Mouse (Mus musculus) embryonic stem cell, embryonic (primary cell): ENCODE measurements at regions not wholly inside any gene's neighbourhood (a gene's known extent, or its start where the extent isn't known, plus 50 kb on each side); places are given as distances from the start of the nearest gene placed in this dataset.

ENCODE experiments used
- CTCF ChIA-PET, 4 experiments: fragments of 300-600 bp in 2 of 4; fragments of 350-600 bp in 2 of 4; sonication (Branson Sonifier 250); formaldehyde crosslinking; loops; one replicate each; lab custom pipeline; 2022; ENCODE audit warnings: inconsistent platforms in 2 of 4; lab: Charles Lee
- POLR2A ChIA-PET, 4 experiments: fragments of 300-600 bp in 2 of 4; fragments of 350-600 bp in 2 of 4; sonication (Branson Sonifier 250); formaldehyde crosslinking; loops; one replicate each; lab custom pipeline; 2022; ENCODE audit warnings: antibody characterized with exemption in 4 of 4, inconsistent platforms in 1 of 4; lab: Charles Lee

DNA sequence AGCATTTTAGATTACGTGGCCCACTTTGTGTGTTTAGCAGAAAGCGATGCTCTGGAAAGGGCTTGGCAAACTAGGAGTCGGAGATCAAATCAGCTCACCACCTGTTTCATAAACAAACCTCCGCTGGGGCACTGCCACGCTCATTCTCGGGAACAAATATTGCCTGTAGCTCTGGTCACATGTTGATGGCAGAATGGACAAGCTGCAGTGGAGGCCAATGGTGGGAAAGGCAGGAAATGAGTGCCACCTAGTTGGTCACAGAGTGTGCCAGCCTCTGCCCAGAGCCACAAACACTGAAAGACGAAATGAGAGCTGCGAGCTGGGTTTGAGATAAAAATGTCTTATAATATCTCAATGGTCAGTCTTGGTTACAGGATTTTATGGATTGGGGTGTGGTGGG is 259.2 kb upstream of the Csf3r start:
- ChIA-PET POLR2A (interaction anchor here in 1 of 4 experiments (0.8 kb wide), 1 partner anchor 715 kb away, joined by 3 read pairs; no protein-coding TSS in a partner anchor), CTCF (no interaction called here)

DNA sequence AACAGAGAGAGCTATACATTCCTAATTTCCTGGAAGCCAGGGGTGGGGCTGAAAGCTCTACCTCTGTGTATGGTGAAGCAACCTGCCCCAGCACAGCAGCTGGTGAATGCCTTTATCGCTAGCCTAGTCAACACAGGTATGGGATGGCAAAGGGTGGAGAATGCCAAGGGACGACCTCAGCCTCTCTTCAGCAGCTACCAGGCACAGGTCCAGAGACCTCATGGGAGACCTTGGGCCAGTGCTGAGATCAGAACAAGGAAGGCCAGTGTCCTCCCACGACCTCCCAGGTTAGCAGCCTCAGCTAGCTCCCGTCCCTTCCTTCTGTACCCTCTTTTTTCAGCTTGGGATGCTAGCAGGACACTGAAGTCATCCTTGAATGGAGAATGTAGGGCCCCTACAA is 247.2 kb upstream of the Csf3r start:
- ChIA-PET CTCF (interaction anchor here in 2 of 4 experiments (0.5 to 0.7 kb wide), 2 partner anchors 66 to 243 kb away, joined by 3 to 4 read pairs; no protein-coding TSS in a partner anchor), POLR2A (no interaction called here)

DNA sequence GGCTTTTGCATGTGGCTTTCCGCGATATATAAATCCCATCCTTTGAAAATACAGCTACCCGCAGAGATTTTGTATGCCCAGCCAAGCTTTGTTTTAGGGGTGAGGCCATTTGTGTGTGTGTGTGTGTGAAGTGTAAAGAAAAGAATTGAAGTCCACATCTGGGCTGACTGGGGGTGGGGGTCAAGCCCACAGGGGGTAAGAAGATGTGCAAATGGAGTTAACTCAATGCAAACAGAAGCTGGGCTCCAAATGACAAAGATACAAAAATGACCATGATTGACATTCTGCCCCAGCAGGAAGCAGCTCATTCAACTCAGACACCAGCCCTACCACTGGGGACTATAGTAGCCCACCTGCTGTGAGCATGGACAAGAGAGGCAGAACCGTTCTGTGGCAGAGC is 244.2 kb upstream of the Csf3r start:
- POLR2A ChIA-PET: no interaction called here
- CTCF ChIA-PET: interaction anchor here in 2 of 4 experiments (0.9 to 1.1 kb wide), 2 partner anchors 36 to 110 kb away, joined by 3 to 5 read pairs; no protein-coding TSS in a partner anchor

DNA sequence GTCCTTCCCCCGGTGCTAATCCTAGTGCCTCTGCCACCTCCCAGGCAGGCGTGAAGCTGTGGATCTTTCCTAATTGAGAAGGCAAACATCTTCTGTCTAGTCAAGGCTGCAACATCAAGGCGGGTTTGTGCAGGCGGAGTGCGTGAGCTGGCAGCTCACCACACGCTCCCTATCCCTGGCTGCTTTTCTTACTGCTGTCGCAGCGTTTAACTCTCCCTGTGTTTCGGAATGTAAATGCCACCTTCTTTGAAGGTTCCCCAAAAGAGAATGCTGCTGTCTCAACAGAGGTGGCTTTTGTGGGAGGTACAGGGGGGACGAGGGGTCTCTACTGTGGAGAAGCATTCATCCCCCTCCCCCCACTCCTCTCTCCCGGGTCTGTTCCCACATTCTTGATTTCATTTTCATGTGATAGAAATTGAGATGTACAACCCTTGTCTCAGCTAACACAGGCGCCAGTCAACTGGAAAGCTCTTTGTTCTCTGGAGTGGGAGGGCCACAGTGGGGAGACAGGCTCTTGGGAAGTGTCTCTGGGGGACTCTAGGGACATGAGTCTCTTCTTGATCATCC is 243.3 kb upstream of the Csf3r start:
- ChIA-PET CTCF (no interaction called here), POLR2A (no interaction called here)

DNA sequence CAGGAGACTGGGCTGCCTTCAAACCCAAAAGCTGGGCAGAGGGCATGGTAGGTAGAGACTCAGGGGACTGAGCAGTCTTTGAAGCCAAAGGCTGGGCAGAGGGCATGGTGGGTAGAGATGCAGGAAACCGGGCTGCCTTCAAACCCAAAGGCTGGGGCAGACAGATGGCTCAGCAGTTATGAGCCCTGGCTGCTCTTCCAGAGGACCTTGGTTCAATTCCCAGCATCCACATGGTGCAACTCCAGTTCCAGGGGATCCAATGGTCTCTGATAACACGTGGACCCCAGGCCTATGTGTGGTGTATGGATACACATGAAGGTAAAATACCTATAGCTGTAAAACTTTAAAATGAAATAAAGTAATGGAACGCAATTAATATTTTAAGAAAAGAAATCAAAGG is 242.0 kb upstream of the Csf3r start:
- POLR2A ChIA-PET: no interaction called here
- CTCF ChIA-PET: interaction anchor here in 2 of 4 experiments (0.6 kb wide), 2 partner anchors 164 to 432 kb away, joined by 3 to 8 read pairs; no protein-coding TSS in a partner anchor

DNA sequence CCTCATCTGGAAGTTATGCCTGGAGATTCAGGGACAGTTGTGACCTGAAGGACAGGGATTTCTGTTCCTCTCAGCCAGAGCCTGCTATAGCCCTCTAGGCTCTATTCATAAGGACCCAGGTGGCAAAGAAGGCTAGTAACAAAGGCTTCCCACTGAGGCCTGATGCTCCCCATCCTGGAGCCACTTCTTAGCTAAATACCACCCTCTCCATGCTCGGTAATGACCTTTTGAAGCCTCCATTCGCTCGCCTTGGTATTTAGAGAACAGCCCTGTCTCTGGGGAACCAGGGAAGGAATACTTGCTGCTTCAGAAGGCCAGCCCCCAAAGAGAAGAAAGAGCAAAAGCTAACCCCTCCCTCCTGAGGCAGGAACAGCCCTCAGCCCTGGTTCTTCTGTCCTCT is 238.3 kb upstream of the Csf3r start:
- POLR2A ChIA-PET: no interaction called here
- CTCF ChIA-PET: interaction anchor here in 1 of 4 experiments (0.6 kb wide), 1 partner anchor 192 kb away, joined by 3 read pairs; no protein-coding TSS in a partner anchor

DNA sequence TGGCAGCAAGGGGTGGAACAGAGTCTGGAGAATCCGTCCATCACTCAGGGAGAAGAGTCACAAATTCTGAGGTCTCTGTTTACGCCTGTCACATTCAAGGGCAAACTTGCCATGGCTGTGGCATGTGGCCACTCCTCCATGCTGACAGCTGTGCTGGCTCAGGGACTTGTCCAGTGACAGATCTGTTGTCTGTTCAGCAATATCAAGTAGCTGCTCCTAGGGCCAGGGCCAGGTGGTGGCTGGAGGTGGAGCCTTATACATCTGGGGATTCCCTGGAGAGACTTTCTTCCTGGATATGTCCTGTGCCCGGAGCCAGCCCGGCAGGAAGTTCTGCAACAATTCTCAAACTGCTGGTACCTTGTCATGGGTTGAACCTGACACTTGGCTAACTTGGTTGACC is 229.7 kb upstream of the Csf3r start:
- CTCF ChIA-PET: no interaction called here
- POLR2A ChIA-PET: no interaction called here

DNA sequence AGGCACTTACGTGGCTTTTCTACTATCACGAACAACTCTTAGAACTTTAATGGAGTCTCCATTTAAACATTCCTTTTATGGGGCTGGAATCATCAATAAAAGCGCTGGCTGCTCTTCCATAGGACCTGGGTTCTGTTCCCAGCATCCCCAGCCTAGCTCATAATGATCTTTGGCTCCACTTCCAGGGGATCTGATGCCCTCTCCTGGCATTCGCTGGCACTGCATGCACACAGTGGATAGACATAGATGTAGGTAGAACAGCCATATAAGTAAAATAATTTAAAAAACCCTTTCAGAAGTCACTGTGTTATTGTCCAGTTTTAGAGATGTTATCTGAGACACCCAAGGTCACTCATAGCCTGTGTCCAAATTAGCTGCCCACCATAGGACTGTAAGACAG is 216.4 kb upstream of the Csf3r start:
- CTCF ChIA-PET: interaction anchor here in 3 of 4 experiments (0.5 to 1.6 kb wide), 21 partner anchors 41 to 648 kb away, joined by 3 to 7 read pairs (median 3); no protein-coding TSS in a partner anchor

DNA sequence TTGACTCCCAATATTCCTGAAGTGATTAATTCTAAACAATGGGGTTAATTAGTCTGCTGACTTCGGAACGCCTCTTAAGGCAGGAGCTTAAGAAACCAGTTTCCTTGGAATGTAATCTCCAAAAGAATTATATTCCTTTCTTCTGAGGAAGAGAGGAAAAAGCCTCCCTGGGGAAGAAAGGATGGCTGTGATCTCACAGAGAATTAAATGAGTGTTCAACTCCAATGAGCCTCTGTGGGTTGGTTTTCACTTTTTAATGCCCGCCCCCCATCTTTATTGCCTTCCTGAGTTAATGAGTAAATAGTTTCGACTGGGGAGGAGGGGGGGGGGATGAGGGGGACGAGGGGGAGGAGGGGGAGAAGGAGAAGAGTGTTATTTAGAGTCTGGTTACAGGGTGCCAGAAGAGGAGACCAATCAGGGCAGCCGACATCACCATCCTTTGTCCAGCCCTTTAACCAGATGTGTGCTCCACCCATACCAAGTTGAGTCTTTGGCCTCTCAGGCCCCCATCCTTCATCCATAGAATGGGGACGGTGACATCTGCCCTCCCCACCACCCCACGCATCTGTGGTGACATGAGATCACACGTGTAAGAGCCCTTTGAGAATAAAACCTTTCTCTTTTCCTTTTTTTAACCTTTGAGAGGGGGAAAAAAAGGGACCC is 214.8 kb upstream of the Csf3r start:
- POLR2A ChIA-PET: interaction anchor here in 1 of 4 experiments (0.6 kb wide), 1 partner anchor 779 kb away, joined by 3 read pairs; no protein-coding TSS in a partner anchor
- CTCF ChIA-PET: interaction anchor here in 1 of 4 experiments (0.7 kb wide), 1 partner anchor 337 kb away, joined by 3 read pairs; no protein-coding TSS in a partner anchor

More for the DNA sequence above, 216.4 kb upstream of the Csf3r start:
- POLR2A ChIA-PET: interaction anchor here in 3 of 4 experiments (0.5 to 0.8 kb wide), 3 partner anchors 129 to 284 kb away, joined by 3 to 4 read pairs (median 3); no protein-coding TSS in a partner anchor

DNA sequence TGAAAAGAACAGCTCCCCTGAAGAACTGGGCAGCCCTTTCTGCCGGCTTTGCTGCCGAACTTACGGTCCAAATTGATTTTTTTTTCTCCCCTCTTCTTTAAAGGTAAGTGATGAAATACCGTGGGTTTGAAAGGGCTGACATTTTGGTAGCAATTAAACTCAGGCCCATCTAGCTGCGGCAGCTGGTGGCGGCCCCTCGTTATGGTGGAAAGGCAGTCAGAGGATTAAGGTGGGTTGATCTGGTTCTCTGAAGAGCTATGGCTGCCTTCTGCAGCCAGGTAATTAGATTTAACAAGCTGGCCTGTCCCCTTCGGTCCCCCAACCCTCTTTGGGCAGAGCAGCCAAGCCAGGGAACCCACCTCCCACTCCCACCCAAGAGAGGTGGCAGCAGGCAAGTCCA is 214.1 kb upstream of the Csf3r start:
- CTCF ChIA-PET: interaction anchor here in 1 of 4 experiments (0.8 kb wide), 1 partner anchor 83 kb away, joined by 3 read pairs; no protein-coding TSS in a partner anchor
- POLR2A ChIA-PET: interaction anchor here in 1 of 4 experiments (1.2 kb wide), 1 partner anchor 132 kb away, joined by 3 read pairs; no protein-coding TSS in a partner anchor

DNA sequence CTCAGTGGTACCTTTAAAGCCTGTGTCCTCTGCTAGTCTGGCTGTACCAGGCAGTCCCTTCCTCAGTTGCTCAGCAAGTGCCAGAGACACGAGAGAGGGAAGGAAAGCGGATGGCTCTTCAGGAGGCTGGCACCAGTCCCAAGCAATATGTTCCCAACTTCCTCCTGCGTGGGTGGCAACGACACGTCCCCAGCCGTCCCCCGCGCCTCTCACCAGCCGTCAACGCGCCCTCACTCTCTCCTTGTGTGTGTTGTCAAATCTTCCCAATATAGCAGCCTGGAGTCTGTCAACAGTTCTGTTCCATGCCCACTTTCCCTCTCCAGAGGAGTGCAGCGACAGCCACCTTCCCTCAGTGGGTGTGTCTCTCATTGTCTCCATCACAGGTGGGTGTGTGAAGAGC is 210.0 kb upstream of the Csf3r start:
- ChIA-PET POLR2A (interaction anchor here in 1 of 4 experiments (0.6 to 1.0 kb wide), 2 partner anchors 11 to 53 kb away, joined by 3 to 4 read pairs; no protein-coding TSS in a partner anchor), CTCF (no interaction called here)

DNA sequence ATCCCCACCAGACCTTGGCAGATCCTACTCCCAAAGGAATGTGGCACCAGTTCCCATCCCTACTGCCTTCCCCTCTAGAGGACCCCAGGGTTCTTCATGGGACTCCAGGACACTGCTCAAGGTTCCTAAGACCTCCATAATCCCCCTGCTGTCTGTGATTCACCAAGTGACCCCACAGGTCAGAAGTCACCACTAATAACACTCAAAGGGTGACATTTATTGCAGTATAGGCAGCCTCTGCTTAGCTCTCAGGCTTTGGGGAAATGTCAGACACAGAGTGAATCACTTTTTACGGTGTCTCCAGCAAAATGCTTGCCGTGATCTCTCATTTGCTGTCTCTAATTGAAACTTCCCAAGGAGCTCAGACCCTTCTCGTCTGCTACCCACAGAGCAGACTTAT is 209.1 kb upstream of the Csf3r start:
- CTCF ChIA-PET: interaction anchor here in 1 of 4 experiments (0.6 kb wide), 1 partner anchor 314 kb away, joined by 4 read pairs; no protein-coding TSS in a partner anchor
- POLR2A ChIA-PET: interaction anchor here in 1 of 4 experiments (0.9 kb wide), 1 partner anchor 102 kb away, joined by 3 read pairs; no protein-coding TSS in a partner anchor

DNA sequence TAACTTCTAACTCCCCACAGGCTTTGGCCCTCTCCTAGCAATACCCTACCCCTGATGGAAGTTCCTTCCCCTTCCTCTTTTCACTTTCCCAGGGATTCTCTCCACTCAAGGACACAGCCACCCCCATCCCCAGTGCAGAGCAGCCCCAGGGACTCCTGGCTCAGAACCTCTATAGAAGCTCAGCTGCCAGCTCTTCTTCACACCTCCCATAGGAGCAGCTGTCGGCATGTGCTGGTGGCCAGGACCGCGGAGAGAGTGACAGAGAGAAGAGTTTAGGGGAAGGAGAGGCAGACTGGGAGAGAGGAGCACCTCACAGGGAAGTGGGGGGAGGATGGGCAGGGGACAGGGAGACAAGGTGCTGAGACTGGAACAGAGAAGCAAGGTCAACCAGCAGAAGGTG is 199.8 kb upstream of the Csf3r start:
- ChIA-PET POLR2A (no interaction called here), CTCF (no interaction called here)

DNA sequence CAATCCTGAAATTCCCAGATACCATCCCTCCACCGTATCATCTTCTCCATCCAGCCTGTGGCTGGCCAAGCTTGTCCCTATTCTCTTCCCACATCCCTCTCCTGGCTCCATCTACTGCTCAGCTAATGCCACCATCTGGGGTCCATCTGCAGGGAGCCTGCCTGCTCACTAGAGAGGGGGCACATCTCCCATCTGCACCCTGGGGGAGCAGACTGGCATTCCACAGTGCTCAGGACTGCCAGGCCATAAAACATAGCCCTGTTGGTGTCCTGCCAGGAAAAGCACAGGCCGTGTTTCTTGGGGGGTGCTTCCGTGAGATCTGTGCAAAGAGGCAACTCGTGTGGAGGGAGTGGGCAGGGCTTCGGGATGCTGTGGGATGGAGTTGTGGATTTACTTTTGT is 197.9 kb upstream of the Csf3r start:
- ChIA-PET CTCF (no interaction called here), POLR2A (no interaction called here)

DNA sequence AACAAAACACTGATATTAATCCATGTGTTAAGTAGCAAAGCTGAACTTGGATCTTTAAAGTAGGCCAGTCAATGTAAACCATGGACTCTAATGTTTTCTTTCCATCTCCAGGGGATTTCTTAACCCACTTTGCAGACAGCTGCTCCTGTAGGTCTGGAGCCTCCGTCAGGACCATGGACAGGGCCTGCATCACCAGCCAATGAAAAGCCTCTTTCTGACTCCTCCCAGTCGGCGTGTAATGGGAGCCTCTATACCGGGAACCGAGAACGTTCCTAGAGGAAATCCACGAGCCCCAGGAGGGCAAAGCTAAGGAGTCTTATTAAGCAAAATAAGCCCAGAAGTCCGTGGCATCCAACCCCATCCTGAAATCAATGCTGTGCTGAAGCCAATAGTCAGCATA is 189.1 kb upstream of the Csf3r start:
- POLR2A ChIA-PET: interaction anchor here in 1 of 4 experiments (1.3 to 1.4 kb wide), 2 partner anchors 8 to 14 kb away, joined by 3 read pairs; no protein-coding TSS in a partner anchor
- CTCF ChIA-PET: no interaction called here

DNA sequence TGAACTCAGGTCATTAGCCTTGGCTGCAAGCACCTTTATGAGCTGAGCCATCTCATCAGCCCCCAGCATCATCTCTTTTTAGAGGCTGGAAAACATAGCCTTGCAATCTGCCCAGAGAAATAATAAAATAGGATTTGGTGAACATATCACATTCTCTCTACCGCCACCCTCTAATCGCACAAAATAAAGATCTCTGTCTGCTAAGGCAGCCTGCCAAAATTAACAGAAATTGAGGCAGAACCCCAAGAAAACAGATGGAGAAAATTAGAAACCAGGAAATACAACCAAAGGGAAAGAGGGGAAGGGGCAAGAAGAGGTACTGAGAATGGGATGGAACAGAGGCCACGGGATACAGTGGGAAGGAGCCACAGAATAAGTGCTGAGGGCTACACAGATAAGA is 176.8 kb upstream of the Csf3r start:
- ChIA-PET POLR2A (interaction anchor here in 1 of 4 experiments (0.5 kb wide), 1 partner anchor 21 kb away, joined by 3 read pairs; no protein-coding TSS in a partner anchor), CTCF (interaction anchor here in 1 of 4 experiments (0.9 kb wide), 1 partner anchor 249 kb away, joined by 3 read pairs; no protein-coding TSS in a partner anchor)

DNA sequence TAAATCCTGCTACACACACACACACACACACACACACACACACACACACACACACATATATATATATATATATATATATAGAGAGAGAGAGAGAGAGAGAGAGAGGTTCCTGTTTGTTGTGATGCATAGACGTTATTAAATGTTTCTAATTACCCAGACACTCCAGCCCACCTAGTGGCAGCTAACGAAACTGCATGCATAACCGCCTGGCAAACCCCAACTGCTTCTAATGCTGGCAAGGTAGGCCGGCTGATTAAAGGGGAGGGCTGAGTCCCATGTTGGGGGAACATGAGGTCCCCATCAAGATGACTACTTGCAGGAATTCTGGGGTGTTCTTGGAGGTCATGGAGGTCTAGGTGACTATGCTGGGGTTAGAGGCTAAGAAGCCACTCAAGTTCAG is 174.1 kb upstream of the Csf3r start:
- POLR2A ChIA-PET: interaction anchor here in 2 of 4 experiments (0.6 to 1.4 kb wide), 6 partner anchors 10 to 1616 kb away, joined by 3 to 6 read pairs (median 4); no protein-coding TSS in a partner anchor
- CTCF ChIA-PET: interaction anchor here (0.6 to 1.2 kb wide), 20 partner anchors 9 to 1121 kb away, joined by 3 to 9 read pairs (median 4); no protein-coding TSS in a partner anchor

DNA sequence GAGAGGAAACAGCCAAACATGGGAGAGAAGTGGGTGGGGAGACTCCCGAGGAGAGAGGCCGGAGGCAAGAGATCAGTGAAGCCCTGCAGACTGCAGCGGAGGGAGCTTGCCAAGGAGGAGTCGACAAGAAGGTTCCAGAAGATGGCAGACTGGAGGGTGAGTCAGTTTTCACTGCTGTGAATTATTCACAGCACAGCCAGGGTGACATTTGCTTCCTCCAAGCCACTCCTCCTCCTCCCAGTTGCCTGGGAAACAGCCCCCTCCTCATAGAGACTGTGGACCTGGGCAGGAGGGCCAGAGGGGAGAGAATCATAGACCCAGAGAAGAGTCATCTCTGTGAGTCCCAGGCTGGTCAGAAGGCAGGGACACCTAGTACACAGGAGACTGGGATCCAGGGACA is 171.8 kb upstream of the Csf3r start:
- ChIA-PET CTCF (no interaction called here), POLR2A (interaction anchor here in 1 of 4 experiments (0.5 kb wide), 1 partner anchor 88 kb away, joined by 4 read pairs; no protein-coding TSS in a partner anchor)

DNA sequence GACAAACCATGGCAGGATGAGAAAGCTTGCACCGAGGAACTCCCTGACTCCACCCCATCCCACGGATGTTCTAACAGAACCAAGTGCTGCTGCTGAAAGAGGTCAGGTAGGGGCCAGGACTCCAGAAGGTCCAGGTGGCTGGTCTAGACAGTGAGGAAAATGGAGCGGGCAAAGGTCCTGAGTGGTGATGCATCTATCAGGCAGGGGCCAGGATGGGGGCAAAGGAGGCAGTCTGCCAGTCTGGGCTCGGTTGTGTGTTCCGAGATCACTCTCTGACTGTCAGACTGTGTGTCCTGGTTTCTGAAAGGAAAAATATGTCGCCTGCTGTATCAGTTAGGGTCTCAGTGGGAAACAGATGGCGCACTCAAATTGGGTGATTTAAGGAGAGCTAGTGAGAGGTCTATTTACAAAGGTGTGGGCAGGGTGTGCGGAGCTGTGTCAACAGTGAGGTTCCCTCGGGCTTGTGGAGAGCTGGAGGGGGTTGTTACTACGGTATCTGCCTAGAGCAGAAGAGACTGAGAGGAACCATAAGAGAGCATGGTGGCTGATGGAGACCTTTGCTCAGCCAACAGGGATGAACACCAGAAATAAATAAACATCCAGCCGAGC is 168.3 kb upstream of the Csf3r start:
- CTCF ChIA-PET: no interaction called here
- POLR2A ChIA-PET: interaction anchor here in 2 of 4 experiments (0.6 to 1.1 kb wide), 2 partner anchors 15 to 429 kb away, joined by 3 to 9 read pairs; no protein-coding TSS in a partner anchor
